Mouse (Mus musculus): ENCODE measurements around the gene Plekhj1.
"Not testable (repeated sequence)": the region's sequence is repeated elsewhere in the genome, so short reads cannot be mapped to it uniquely, and the experiment has no call there.

The Plekhj1 gene

DNA sequence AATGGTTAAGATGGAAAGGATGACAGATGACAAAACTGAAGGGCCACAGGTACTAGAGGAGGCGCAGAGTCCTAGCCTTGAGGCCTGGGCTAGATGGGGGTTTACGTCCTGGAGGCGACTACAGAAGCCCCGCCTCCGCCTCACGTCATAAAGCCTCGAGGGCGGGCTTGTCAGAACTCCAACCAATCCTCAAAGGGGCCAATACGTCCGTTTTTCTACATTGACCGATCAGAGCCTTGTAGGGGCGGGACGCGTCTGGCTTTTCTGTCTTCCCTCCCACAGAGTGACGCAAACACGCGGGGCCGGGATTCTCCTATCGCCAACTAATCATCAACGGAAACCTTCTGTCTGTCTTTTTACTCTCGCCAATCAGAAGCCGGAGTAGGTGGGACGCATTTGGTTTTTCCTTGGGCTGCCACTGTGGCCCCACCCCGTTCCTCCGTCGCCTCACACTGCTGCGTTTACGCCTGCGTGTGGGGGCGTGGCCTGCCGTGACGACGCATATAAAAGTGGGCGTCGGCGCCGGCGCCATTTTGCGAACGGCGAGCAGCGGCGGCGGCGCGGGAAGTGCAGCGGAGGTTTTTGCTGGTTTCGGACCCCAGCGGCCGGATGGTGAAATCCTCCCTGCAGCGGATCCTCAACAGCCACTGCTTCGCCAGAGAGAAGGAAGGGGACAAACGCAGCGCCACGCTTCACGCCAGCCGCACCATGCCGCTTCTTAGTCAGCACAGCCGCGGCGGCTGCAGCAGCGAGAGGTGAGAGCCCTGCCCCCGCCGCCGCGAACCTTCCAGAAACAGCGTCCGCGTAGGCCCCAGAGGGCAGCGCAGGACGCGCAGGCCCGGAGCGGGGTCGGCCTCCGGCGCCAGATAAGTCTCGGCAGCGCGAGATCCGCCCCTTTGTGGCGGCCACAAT, 28.0 kb upstream of the Plekhj1 start, which contains the start of gene Oaz1:
Oaz1 (plus strand) TSS at position 506 of the 912 bp plus-strand sequence.
- DNase-seq (ENCODE audit: low spot score in 2 of 2), result peak; percentile 98 to 99

DNA sequence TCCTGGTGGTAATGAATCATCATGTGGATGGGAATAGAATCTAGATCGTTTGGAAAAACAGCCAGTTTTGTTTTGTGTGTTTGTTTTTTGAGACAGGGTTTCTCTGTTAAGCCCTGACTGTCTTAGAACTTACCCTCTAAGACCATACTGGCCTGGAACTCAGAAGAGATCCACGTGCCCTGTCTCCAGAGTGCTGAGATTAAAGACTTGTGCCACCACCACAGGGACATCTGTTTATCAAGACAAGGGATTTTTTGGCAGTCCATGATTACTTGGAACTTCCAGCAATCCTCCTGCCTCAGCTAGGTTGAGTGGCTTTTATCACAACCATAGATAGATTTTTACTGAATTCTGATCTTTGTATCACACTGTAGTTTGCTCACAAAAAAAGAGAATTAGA, 26.4 kb upstream of the Plekhj1 start:
- no peak for DNase-seq (ENCODE audit: low spot score in 2 of 2)

DNA sequence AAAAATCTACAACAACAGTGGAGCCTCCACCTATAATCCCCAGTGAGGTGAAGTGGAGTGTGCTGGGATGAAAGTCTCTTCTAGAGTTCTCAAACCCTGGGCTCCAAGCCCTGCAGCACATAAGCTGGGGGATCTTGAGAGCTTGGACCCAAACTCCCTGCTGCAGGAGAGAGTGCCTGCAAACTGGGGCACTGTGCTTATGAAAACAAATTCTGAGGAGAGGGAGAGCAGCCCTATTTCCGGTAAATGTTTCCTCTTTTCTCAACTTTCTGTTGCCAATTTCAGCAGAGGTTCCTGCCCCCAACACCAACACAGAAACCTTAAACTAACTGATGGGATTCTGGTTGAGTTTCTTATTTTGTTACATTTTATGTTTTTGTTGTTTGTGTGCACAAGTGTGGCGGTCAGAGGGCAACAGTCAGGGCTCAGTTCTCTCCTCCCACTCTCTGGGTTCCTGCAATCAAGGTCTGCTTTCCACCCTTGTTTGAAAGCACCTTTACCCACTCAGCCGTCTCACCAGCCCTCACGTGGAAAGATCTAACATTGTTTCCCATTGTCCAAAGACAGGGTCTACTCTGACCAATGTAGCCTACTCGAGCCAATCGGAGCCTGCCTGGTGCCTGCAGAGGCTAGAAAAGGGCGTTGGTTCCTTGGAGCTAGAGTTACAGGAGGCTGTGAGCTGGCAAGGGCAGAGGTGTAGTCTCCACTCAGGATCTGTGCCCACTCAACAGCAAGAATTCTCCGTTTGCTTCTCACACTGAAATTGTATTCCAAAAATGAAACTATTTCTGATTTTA, 25.6 kb upstream of the Plekhj1 start:
- DNase-seq (ENCODE audit: low spot score in 2 of 2), result peak in 1 of 2 experiments; percentile 33

DNA sequence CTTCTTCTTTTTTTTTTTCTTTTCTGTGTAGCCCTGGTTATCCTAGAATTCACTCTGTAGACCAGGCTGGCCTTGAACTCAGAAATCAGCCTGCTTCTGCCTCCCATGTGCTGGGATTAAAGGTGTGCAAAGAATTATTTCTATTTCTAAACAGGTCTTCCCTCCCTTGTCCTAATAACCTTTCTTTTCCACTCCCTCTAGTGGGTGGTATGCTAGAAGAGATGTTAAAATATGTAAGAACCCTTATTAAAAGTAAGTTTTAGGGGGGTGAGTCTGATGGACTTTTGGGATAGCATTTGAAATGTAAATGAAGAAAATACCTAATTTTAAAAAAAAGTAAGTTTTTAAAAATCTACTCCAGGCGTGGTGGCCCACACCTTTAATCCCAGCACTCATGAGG, 24.9 kb upstream of the Plekhj1 start:
- no peak for DNase-seq (ENCODE audit: low spot score in 2 of 2)

DNA sequence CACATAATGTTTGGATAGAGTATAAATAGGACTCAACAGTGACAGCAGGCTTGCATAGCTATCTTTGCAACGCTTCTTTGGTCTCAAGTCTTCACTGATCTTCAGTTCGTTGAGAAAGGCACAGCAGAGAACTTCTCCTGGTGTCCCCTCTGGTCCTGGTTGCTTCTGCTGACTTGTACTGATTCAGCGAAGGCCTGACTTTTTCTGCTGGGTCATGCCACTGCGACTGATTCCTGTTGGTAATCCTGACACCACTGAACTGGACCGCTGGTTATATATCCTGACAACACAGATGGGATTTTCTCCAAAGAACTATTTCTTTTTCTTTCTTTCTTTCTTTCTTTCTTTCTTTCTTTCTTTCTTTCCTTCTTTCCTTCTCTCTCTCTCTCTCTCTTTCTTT, 24.1 kb upstream of the Plekhj1 start:
- DNase-seq (ENCODE audit: low spot score in 2 of 2), result no peak

DNA sequence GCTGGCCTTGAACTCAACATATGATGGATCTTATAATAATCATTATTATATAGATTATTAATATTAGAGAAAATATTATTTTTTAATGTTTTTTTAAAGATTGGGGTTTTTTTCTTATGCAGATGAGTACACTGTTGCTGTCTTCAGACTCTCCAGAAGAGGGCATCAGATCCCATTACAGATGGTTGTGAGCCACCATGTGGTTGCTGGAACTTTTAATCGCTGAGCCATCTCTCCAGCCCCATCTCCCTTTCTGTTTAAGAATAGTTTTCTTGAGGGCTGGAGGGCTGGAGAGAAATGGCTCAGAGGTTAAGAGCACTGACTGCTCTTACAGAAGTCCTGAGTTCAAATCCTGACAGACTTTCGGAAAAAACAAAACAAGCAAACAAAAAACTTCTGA, 23.6 kb upstream of the Plekhj1 start:
- DNase-seq (ENCODE audit: low spot score in 2 of 2), result peak in 1 of 2 experiments; percentile 39

DNA sequence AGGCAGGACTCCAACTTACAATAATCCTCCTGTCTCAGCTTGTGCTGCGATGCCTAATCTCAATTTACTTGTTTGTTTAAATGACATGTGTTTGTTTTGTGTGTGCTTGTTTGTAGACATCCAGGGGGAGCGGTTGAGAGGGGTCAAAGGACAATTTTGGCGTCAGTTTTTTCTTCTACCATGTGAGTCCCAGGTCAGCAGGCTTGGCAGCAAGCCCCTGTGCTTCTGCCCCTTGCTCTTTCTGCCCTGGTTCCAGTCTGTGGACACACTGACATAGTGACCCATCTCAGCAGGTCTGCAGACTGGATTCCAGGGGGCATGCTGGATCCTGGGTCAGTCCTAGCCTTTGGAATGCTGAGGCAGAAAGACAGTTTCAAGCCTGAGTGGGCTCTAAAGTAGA, 21.0 kb upstream of the Plekhj1 start:
- DNase-seq (ENCODE audit: low spot score in 2 of 2), result no peak

DNA sequence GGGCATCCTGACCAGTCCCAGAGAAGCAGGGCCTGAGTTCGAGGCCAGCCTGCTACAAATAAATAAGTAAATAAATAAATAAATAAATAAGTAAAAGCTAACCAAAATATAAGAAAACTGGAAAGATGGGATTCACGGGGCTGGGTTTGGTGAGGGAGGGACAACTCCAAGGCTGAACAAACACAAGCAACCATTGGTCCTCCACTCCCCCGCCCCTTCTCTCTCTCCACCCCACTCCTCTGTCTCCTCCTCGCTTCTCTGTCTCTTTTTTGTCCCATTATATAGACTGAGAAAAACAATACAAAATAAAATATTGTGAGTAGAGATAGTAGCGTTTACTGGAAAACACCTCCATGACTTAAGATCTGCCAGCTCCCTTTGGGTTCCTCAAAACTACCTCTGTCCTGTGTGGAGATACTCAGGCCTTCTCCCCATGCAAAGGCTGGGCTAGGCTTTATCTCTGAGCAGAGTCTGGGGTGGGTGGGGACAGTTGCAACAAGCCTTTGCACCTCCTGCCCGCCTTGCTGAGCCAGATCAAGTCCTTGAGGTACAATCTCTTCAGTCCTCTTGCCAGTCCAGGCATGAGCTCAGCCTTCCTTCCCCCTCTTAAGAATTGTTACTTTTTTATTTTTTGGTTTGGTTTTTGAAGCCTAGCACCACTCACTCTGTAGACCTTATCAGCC, 20.3 kb upstream of the Plekhj1 start:
- DNase-seq (ENCODE audit: low spot score in 2 of 2), result no peak

DNA sequence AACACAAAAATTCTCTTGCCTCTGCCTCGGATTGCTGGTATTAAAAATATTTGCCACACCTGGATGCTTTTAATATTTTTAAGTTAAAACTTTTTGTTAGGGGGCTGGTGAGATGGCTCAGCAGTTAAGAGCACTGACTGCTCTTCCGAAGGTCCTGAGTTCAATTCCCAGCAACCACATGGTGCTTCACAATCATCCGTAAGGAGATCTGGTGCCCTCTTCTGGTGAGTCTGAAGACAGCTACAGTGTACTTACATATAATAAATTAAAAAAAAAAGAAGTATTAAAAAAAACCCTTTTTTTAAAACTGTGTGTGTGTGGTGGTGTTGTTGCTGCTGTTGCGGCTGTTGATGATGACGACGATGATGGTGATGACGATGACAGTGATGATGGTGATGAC, 19.5 kb upstream of the Plekhj1 start:
- not testable (repeated sequence) for DNase-seq (ENCODE audit: low spot score in 2 of 2)

DNA sequence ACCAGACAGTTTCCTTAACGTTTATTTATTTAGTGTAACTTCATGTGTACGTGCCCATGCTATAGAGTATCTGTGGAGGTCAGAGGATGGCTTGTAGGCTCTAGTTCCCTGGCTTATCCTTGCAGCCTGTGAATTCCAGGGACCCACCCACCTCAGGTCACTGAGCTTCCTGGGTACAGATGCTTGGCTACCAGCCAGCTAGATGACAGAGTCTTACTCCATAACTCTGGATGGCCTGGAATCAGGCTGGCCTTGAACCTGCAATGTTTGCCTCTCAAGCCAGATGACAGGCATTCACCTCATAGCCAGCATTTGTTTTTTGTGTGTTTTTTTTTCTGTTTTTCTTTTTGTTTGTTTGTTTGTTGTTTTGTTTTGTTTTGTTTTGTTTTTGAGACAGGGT, 18.7 kb upstream of the Plekhj1 start:
- no peak for DNase-seq (ENCODE audit: low spot score in 2 of 2)

DNA sequence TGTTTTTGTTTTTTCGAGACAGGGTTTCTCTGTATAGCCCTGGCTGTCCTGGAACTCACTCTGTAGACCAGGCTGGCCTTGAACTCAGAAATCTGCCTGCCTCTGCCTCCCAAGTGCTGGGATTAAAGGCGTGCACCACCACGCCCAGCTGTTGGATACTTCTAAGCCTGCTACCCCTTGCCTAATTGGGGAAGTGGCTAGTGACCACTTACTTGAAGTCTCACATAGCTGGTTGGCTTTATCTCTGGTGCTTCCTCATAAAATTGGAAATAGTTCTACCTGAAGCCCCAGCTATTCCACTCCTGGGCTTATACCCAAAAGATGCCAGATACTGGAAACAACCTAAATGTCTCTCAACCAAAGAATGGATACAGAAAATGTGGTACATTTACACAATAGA, 17.9 kb upstream of the Plekhj1 start:
- not testable (repeated sequence) for DNase-seq (ENCODE audit: low spot score in 2 of 2)

DNA sequence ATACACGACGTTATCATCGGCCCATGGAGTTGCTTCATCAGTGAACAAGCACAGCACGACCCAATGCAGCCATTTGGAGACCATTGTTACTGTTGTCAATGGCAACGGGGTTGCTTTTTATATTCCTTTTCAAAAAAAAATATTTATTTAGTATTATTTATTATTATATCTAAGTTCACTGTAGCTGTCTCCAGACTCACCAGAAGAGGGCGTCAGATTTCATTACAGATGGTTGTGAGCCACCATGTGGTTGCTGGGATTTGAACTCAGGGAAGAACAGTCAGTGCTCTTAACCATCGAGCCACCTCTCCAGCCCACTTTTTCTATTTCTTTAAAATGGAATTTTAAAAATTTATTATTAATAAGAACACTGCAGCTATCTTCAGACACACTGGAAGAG, 16.4 kb upstream of the Plekhj1 start:
- no peak for DNase-seq (ENCODE audit: low spot score in 2 of 2)

DNA sequence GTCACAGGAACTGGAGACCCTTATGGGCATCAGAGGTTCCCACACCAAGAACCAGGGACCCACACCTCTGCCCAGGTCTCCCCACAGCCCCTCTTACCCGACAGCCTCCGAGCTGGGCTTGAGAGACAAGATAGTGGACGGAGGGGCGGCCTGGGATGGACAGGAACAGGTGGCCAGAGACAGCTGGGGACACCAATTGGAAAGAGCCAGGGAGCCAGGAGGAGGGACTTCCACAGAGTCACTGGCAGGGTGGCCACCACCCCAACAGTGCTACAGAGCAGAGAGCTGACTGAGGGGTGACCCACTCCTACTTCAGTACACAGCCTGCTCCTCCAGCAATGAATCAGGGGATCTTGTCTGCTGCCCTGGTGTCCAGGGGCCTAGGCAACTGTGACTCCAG, 14.9 kb upstream of the Plekhj1 start, which contains the start of gene Jsrp1:
Jsrp1 (minus strand) TSS at position 133 of the 400 bp plus-strand sequence.
- DNase-seq (ENCODE audit: low spot score in 2 of 2), result no peak

DNA sequence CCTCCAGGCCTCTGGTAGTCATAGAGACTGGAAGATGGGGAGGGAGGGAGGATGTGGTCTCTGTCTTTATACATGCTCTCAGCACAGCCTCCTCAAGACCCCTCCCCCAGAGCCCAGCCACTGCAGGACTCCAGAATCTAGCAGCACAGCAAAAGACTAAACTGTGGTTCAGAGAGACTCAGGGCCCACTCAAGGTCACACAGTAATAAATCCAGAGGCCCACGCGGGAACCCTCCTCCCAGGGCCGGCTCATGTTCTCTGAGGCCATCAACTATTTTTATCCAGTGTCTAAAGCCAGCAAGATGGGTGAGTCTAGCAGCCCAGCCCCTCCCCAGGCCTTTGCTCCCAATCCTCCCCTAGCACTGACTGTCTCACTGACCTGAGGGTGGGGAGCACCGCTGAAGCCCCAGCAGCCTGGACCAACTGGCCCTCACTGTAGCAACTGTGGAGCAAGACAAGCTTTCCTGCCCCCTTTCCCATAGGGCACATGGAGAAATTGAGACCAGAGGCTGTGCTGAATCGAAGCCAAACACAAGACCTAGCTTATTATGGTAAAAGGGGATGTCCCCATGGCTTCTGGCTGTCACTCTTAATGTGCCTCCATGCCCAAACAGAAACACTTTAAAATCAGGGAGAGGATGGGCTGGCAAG, 14.1 kb upstream of the Plekhj1 start:
- DNase-seq (ENCODE audit: low spot score in 2 of 2), result no peak

DNA sequence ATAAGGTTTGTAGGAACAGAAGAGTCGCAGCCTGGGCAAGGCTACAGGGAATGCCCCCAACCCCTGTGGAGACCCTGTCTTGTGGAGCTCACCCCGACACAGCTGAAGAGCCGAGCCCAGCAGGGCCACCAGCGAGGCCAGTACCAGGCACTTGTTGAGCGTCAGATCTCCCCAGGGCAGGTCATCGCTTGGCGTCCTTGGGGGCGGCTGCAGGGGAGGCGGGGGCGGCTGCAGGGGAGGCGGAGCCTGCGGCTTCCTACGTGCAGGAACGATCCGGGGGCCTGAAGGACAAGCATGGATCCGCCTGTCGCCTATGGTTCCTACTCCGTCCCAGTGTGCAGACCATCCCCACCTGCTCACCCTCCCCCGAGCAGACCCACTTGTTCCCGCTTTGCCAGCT, 11.7 kb upstream of the Plekhj1 start:
- no peak for DNase-seq (ENCODE audit: low spot score in 2 of 2)

DNA sequence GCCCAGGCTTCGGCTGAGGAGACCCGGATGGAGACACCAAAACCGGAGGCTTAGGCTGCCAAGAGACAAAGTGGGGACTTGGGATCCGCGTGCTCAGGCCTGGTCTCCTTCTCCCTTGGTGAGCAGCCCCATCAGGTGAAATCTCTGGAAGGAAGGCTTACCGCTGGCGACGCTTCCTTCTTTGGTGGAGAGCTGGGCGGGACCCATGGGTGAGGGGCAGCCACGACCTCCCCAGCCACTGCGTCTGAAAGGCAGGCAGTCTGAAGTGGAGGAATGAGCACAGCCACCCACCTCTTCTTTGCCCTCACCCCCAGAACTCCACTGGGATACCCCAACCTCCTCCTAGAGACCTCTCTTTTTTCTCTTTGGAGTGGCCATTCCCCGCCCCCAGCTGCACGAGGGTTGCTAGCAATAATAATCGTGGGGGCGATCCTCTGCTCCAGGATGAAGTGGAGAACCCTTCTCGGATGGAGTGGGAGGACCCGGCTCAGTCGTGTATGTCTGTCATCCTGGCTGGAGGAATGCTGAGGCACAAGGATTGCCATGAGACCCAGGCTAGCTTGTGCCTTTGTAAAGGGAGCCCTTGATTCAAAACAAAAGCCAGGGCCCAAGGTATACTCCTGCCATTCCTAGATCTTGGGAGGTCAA, 10.7 kb upstream of the Plekhj1 start:
- no peak for DNase-seq (ENCODE audit: low spot score in 2 of 2)

DNA sequence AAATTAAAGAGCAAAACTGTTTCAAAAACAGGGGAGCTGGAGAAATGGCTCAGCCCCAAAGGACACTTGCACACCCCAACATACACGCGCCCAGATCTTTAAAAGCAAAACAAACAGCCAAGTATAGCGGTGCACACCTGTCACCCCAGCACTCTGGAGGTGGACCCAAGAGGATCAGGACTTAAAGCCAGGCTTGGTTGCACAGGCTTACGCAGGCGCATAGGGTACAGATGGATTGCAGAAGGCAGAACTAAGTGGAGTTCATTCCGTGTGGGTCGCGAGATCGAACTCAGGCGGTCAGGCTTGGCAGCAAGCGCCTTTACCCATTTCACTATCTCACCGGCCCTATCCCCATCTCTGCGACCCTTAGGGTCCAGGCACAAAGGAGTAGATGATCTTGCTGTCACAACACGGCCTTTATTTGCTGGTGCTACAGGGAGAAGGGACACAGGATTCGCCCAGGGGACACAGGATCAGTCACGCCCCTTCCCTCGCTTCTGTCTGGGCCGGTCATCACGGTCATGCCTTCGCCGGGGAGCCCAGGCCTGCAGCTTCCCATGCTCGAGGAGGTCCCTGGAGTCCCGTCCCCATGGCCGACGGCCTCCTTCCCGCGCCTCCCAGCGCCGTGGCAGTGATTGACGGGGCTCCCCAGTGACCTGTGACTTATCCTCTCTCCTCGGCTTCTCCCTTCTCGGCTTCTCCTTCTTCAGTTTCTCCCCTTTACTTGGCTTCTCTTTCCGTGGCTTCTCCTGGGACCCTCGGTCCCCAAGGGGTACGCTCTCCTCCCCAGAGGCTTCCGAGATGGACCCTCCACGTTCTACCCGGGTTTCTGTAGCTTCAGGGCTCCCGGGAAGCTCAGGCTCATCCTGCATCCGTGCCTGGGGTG, 9.9 kb upstream of the Plekhj1 start:
- DNase-seq (ENCODE audit: low spot score in 2 of 2), result no peak

DNA sequence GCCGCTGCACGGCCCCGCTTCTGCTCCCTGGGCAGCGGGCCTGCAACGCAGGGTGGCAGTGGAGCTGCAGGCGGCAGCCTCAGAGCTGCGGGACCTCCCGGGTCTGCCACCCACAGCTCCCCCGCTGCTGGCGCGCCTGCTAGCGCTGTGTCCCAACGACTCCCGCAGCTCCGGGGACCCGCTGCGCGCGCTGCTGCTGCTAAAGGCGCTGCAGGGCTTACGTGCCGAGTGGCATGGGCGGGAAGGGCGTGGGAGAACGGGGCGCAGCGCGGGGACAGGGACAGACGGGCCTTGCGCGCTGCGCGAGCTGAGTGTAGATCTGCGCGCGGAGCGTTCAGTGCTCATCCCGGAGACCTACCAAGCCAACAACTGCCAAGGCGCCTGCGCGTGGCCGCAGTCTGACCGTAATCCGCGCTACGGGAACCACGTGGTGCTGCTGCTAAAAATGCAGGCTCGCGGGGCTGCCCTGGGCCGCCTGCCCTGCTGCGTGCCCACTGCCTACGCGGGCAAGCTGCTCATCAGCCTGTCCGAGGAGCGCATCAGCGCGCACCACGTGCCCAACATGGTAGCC, 8.7 kb upstream of the Plekhj1 start:
- peak in 1 of 2 experiments; percentile 4 for DNase-seq (ENCODE audit: low spot score in 2 of 2)

DNA sequence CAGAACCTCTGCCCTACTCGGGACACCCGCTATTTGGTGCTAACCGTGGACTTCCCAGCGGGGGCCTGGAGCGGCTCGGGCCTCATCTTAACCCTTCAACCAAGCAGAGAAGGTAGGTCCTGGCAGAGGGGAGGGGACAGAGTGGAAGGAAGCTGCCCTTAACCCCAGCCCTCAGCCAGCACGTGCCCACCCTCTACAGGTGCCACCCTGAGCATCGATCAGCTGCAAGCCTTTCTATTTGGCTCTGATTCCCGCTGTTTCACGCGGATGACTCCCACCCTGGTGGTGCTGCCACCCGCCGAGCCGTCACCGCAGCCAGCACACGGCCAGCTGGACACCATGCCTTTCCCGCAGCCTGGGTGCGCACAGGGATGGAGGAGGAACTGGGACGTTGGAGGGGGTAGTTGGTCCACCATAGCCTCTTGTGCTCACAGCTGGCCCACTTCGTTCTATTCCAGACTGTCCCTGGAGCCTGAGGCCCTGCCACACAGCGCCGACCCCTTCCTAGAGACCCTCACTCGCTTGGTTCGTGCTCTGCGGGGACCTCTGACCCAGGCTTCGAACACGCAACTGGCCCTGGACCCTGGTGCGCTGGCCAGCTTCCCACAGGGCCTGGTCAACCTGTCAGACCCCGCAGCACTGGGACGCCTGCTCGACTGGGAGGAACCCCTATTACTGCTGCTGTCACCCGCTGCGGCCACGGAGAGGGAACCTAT, 8.1 kb upstream of the Plekhj1 start:
- no peak for DNase-seq (ENCODE audit: low spot score in 2 of 2)

Data from thymus, postnatal 10 days (tissue).